Mouse (Mus musculus) E14TG2a.4 (cell line): Measurements from ENCODE around the gene Naa38.
A peak's percentile ranks its signal among the peaks of the same experiment; 100 is the strongest.

Source experiments
- CTCF ChIP-seq: conservative IDR thresholded peaks from 2 replicates; pipeline ENCODE4 v1.5.1; 2014; ENCODE audit warnings: low read length
- POU5F1 ChIP-seq: IDR thresholded peaks from 2 replicates; pipeline ENCODE4 v1.6.1; 2014; ENCODE audit warnings: low read length, borderline replicate concordance

DNA sequence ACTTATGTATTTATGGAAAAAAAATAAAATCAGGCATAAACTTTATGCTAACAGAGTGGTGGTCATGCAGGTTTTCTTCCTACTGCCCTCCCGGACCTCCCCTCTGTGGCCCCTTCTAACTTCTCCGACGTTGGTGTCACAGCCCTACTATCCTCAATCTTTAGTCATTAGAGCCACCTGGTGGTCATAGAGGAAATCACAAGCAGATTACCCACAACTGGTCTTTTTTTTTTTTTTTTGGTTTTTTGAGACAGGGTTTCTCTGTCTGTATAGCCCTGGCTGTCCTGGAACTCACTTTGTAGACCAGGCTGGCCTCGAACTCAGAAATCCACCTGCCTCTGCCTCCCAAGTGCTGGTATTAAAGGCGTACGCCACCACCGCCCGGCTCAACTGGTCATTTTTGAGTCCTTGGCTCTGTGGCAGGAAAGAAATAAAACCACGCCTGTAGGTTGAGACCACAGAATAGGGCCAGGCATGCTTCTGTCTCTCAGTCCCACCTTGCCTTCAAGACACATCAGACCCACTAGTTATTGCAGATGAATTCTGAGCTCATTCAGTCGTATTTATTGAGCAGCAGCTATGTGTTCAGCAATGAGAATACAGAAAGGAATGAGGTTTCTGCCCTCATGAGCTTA, 4.8 kb upstream of the Naa38 start:
- TF ChIP-seq CTCF (peak; percentile 48), POU5F1 (no peak)
